Mouse (Mus musculus) ES-Bruce4 (cell line): ENCODE measurements around the gene Nacc2. TPM values are rescaled to one million over a fixed set of nuclear protein-coding genes. Genes with fewer than 3 reads are reported as not detected.

Experiments
- H3K27ac ChIP-seq: 2 replicates; pipeline ENCODE4 v1.5.1; 2012; ENCODE audit warnings: low read length, inconsistent platforms; ENCODE audit not compliant: insufficient read depth
- H3K27me3 ChIP-seq: 2 replicates; pipeline ENCODE4 v1.6.1; 2012; ENCODE audit warnings: mild to moderate bottlenecking, low read length, inconsistent platforms; ENCODE audit not compliant: control insufficient read depth, poor library complexity, insufficient read depth, severe bottlenecking
- H3K36me3 ChIP-seq: 2 replicates; pipeline ENCODE4 v1.6.1; 2012; ENCODE audit warnings: inconsistent platforms, mild to moderate bottlenecking, low read length, moderate library complexity; ENCODE audit not compliant: control insufficient read depth, poor library complexity, insufficient read depth, severe bottlenecking
- H3K4me1 ChIP-seq: one replicate; pipeline ENCODE4 v1.8.1; 2011; ENCODE audit warnings: low read length; ENCODE audit not compliant: control insufficient read depth, insufficient read depth
- H3K4me3 ChIP-seq: 2 replicates; pipeline ENCODE4 v1.5.1; 2011; ENCODE audit warnings: low read depth, mild to moderate bottlenecking, low read length
- H3K9ac ChIP-seq: 2 replicates; pipeline ENCODE4 v1.6.1; 2012; ENCODE audit warnings: low read depth, mild to moderate bottlenecking, inconsistent platforms; ENCODE audit not compliant: poor library complexity, severe bottlenecking
- H3K9me3 ChIP-seq: replicated peaks from 2 replicates; pipeline ENCODE4 v1.6.1; 2012; ENCODE audit warnings: mild to moderate bottlenecking, low read length, inconsistent platforms; ENCODE audit not compliant: control insufficient read depth, poor library complexity, insufficient read depth, severe bottlenecking
- CTCF ChIP-seq: IDR thresholded peaks from one replicate; pipeline ENCODE4 v1.8.1; 2011; ENCODE audit warnings: low read depth, low read length
- EP300 ChIP-seq: IDR thresholded peaks from 2 replicates; pipeline ENCODE4 v1.6.1; 2011; ENCODE audit warnings: low read depth, low read length; ENCODE audit not compliant: insufficient read depth
- POLR2A ChIP-seq: IDR thresholded peaks from one replicate; pipeline ENCODE4 v1.8.1; 2011; ENCODE audit warnings: low read length; ENCODE audit not compliant: insufficient read depth
- polyA plus RNA-seq: library from polyadenylated mRNA; stranded (reverse); fragments of >200 nt; gene quantifications from 2 replicates; pipeline ENCODE4 v1.2.4, GENCODE M21; 2011; ENCODE audit warnings: low read depth; ENCODE audit not compliant: missing spikeins, insufficient read depth, insufficient read length

Gene Nacc2
- polyA plus RNA-seq, 1 experiment: 4.0 TPM

DNA sequence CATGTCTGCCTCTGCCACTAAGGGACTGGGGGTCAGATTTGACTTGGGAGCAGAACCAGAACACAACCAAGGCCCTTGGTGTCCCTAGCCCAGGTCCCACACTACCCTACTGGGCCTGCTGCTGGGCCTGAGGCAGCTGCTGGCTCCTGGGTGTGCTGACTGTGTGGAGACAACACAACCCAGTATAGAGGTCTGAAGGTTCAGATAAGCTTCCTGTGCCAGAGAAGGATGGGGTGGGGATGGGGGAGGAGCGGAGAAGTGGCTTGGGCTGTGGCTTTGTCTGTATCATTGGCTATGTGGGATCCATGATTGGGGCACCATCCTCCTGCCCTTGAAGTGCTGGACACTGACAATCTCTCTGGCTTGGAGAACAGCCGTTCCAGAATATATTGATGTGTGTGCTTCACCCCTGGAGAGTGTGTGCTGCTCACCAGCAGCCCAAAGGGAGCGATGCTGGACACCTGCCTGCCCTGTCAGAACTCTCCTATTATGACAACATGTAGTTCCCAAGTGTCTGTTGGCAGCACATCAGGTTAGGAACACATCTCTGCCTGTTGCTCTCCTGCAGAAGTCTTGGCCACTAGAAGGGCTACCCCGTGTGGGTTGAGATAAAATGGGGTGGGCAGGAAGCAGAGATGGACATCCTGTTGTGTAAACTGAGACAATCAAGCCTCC, 36.0 kb downstream of the Nacc2 start:
- no peaks in the 10 kb centered on the region for H3K4me1 ChIP-seq
- H3K27me3 ChIP-seq: no peaks in the 10 kb centered on the region
- H3K36me3 ChIP-seq: no peaks in the 10 kb centered on the region
- H3K9me3 ChIP-seq: no peaks in the 10 kb centered on the region
- TF ChIP-seq POLR2A (no peak), EP300 (no peak), CTCF (no peak)
- no peak overlapping the region for H3K27ac ChIP-seq
- no peak overlapping the region for H3K9ac ChIP-seq
- H3K4me3 ChIP-seq: no peak overlapping the region

DNA sequence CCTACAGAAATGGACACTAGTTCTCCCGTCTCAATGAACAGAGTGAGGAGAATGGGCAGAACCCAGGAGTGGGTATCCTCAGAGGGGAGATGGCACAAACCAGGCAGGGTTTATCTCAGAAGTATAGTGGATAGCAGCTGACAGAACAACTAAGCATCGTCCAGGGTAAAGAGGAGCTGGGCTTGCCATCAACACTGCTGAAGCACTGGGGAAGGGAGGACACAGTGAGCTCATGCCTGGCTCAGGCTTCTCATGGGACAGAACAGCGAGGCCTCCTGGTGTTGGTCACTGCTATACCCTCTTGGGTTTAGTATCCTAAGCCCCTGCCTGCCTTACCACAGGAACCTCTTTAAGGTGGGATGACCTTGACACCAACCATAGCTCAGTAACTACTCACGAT, 36.5 kb downstream of the Nacc2 start:
- H3K9ac ChIP-seq: no peak overlapping the region
- no peaks in the 10 kb centered on the region for H3K27me3 ChIP-seq
- H3K9me3 ChIP-seq: no peaks in the 10 kb centered on the region

DNA sequence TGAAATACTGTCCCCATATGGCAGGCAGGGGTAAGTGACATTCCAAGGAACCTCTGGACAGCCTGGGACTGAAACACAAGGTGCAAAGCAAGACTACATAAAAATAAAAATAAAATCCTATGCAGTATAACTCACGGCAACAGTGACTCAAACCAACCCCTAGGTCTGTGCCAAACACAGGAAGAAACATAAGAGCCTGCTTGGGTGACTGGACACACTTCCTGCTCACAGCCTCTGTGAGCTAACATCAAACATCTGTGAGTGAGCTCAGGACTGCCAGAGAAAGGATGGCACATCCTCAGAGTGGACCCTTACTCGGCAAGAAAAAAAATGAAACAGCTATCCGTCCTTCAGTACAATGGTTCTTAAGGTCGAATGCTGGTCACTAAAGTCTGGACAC, 40.1 kb downstream of the Nacc2 start:
- no peaks in the 10 kb centered on the region for H3K36me3 ChIP-seq
- no peak overlapping the region for H3K4me3 ChIP-seq
- H3K4me1 ChIP-seq: no peaks in the 10 kb centered on the region
- no peaks in the 10 kb centered on the region for H3K9me3 ChIP-seq
- H3K27ac ChIP-seq: no peak overlapping the region
- no peaks in the 10 kb centered on the region for H3K27me3 ChIP-seq
- TF ChIP-seq CTCF: no peak
- no peak for TF ChIP-seq EP300
- TF ChIP-seq POLR2A: no peak
- no peak overlapping the region for H3K9ac ChIP-seq

More for the DNA sequence above, 36.5 kb downstream of the Nacc2 start:
- no peaks in the 10 kb centered on the region for H3K36me3 ChIP-seq
- no peaks in the 10 kb centered on the region for H3K4me1 ChIP-seq
- no peak for TF ChIP-seq POLR2A
- H3K27ac ChIP-seq: no peak overlapping the region
- H3K4me3 ChIP-seq: no peak overlapping the region

DNA sequence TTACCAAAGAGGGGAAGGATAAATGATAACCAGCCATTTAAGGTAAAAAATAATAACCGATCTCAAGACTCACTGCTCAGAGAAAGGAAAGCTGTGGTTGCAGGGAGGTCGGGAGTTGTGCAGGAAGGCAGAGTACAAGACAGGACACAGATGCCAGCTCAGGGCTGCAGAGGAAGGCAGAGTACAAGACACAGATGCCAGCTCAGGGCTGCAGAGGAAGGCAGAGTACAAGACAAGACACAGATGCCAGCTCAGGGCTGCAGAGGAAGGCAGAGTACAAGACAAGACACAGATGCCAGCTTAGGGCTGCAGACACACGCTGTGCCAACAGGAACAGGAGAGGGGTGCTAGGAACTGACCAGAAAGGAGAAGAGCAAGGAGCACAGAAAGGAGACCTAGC, 42.2 kb downstream of the Nacc2 start:
- Histone ChIP-seq H3K4me3 (no peak overlapping the region), H3K9ac (no peak overlapping the region)
- TF ChIP-seq EP300 (no peak), CTCF (no peak), POLR2A (no peak)

DNA sequence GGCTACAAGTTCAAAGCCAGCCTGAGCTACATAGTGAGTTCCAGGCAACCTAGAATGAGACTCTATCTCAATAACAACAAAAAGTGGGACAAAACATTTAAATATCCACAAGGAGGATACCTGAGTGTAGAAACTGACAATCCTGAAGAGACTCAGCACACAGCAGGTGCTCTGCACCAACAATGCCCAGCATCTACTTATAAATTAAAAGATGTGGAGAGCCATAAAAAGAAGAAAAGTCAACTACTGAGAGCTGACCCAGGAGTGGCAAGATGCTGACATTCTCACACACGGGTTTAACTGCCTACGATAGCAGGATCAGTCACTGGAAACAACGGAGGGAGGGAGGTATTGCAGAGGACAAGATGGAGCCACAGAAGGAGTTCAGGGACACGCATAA, 43.6 kb downstream of the Nacc2 start:
- Histone ChIP-seq H3K9me3 (no peaks in the 10 kb centered on the region), H3K36me3 (no peaks in the 10 kb centered on the region), H3K27ac (no peak overlapping the region), H3K4me3 (no peak overlapping the region), H3K9ac (no peak overlapping the region), H3K4me1 (peaks cover 4% of the 10 kb centered on the region), H3K27me3 (no peaks in the 10 kb centered on the region)
- TF ChIP-seq EP300 (no peak), CTCF (no peak), POLR2A (no peak)

More for the DNA sequence above, 42.2 kb downstream of the Nacc2 start:
- H3K9me3 ChIP-seq: no peaks in the 10 kb centered on the region
- H3K27me3 ChIP-seq: no peaks in the 10 kb centered on the region
- H3K36me3 ChIP-seq: no peaks in the 10 kb centered on the region
- H3K4me1 ChIP-seq: no peaks in the 10 kb centered on the region
- no peak overlapping the region for H3K27ac ChIP-seq

DNA sequence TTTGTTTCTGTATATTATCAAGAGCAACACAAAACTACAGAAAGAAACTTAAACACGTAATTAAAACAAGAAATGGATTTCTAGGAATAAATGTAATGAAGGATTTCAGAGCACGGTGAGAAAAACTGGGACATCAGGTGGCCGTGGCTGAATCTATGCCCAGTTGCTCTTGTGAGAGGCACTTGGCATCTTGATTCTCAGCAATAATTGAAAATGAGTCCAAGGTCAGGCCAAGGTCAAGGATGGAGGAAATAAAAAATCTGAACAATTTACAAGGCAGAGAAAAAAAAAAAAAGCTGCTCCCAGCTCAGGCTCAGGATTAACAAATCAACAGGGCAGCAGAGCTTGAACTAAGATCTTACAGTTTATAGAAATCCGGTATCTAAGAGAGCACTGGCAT, 46.0 kb downstream of the Nacc2 start:
- no peak for TF ChIP-seq POLR2A
- no peak for TF ChIP-seq CTCF
- TF ChIP-seq EP300: no peak
- H3K4me1 ChIP-seq: peaks cover 4% of the 10 kb centered on the region

More for the DNA sequence above, 46.0 kb downstream of the Nacc2 start:
- no peak overlapping the region for H3K9ac ChIP-seq
- no peaks in the 10 kb centered on the region for H3K27me3 ChIP-seq
- no peak overlapping the region for H3K4me3 ChIP-seq
- no peaks in the 10 kb centered on the region for H3K36me3 ChIP-seq
- no peaks in the 10 kb centered on the region for H3K9me3 ChIP-seq
- no peak overlapping the region for H3K27ac ChIP-seq
